Mouse (Mus musculus) forebrain, embryonic 10.5 days (tissue): ENCODE data around the gene Tamm41. TPM values are rescaled to one million over a fixed set of nuclear protein-coding genes. Genes with fewer than 3 reads are reported as not detected.

Source experiments
- DNase-seq: peaks from one replicate; pipeline ENCODE4 v3.0.0-alpha.2; 2017; ENCODE audit warnings: low spot score; ENCODE audit errors: extremely low spot score
- H3K27ac ChIP-seq: fragments of 300-500 bp; sonication (generic); 2 replicates; pipeline ENCODE4 v1.5.1; 2016; ENCODE audit warnings: mild to moderate bottlenecking
- H3K27me3 ChIP-seq: fragments of 300-500 bp; sonication (generic); 2 replicates; pipeline ENCODE4 v1.6.1; 2016; ENCODE audit warnings: mild to moderate bottlenecking; ENCODE audit not compliant: poor library complexity, severe bottlenecking
- H3K36me3 ChIP-seq: fragments of 300-500 bp; sonication (generic); replicated peaks from 2 replicates; pipeline ENCODE4 v1.6.1; 2016; ENCODE audit warnings: mild to moderate bottlenecking, moderate library complexity
- H3K4me1 ChIP-seq: fragments of 300-500 bp; sonication (generic); 2 replicates; pipeline ENCODE4 v1.6.1; 2016
- H3K4me3 ChIP-seq: fragments of 300-500 bp; sonication (generic); 2 replicates; pipeline ENCODE4 v1.5.1; 2016; ENCODE audit warnings: mild to moderate bottlenecking, moderate library complexity
- H3K9me3 ChIP-seq: fragments of 300-500 bp; sonication (generic); 2 replicates; pipeline ENCODE4 v1.6.1; 2016; ENCODE audit warnings: mild to moderate bottlenecking, moderate library complexity
- WGBS: fragments of 180-500 bp; shearing (Covaris S2); methylation state at CpG from one replicate; pipeline ENCODE4 v1.1.7; 2016; 5-methylcytosine and 5-hydroxymethylcytosine counted together
- polyA plus RNA-seq: library from polyadenylated mRNA; unstranded; fragments of >200 nt; fragmentation: Nextera tagmentation; extraction: Ambion mirVana; gene quantifications from 2 replicates; pipeline ENCODE4 v1.2.1, GENCODE M21; 2016

The Tamm41 gene
- polyA plus RNA-seq, 1 experiment from 2014 or later = 104 TPM

DNA sequence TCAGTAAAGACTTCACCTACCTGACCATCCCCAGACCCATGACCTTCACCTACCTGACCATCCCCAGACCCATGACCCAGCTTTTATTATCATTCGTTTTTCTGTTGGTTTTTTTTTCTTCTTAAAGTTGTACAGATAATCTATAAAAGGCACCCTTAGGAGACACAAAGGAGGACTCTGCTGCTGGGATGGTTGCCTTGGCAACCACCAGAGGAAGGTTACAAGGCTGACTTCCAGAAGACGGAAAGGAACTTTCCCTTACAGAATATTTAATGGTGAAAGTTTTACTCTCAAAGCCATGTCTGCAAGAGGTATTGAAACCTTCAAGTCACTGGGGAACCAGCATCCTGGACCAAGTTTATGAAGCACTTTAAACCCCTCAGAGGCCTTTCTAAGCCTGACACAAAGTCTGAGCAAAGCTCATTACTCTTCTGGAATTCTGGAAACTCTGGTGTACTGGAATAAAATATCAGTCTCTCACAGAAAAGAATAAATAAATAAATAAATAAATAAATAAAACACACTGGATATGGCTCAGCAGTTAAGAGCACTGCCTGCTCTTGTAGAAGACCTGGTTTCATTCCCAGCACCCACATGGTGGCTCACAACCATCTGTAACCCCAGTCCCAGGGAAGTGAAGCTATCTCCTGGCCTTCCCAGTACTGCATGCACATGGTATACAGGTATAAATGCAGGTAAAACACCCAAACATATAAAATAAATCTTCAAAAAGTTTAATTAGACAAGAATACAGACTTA, 71.1 kb downstream of the Tamm41 start:
- H3K36me3 ChIP-seq = no peaks in the 10 kb centered on the region
- no peak overlapping the region for H3K27ac ChIP-seq
- H3K9me3 ChIP-seq = no peaks in the 10 kb centered on the region; the same call in 1 of the 2 replicates
- H3K4me3 ChIP-seq = no peak overlapping the region
- peaks cover 40% of the 10 kb centered on the region for H3K4me1 ChIP-seq
- 59% methylated on average over 2 of the region's 2 CpGs for WGBS
- peaks cover 76% of the 10 kb centered on the region for H3K27me3 ChIP-seq
- no peak for DNase-seq

DNA sequence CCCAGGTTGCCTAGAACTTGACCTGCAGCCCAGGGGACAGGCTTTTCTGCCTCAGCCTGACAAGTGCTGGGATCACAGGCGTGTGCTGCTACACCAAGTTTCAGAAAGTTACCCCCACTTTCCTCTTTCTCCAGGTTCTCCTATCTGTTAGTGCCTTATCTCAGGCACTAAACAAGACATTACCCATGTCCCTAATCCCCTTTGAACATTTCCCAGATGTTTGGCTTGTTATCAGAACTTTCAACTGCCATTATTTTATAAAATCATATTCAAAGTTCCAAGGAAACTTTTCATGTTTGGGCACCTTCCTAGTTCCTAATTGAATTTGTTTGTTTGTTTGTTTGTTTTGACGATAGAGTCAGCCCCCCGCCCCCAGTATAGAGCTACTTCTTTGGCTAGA, 71.9 kb downstream of the Tamm41 start:
- H3K4me3 ChIP-seq = no peak overlapping the region
- 84% methylated on average over 3 of the region's 3 CpGs for WGBS
- DNase-seq = no peak
- no peaks in the 10 kb centered on the region for H3K36me3 ChIP-seq
- no peak overlapping the region for H3K27ac ChIP-seq
- H3K4me1 ChIP-seq = peaks cover 37% of the 10 kb centered on the region
- peaks cover 68% of the 10 kb centered on the region for H3K27me3 ChIP-seq
- H3K9me3 ChIP-seq = no peaks in the 10 kb centered on the region; the same call in 1 of the 2 replicates

DNA sequence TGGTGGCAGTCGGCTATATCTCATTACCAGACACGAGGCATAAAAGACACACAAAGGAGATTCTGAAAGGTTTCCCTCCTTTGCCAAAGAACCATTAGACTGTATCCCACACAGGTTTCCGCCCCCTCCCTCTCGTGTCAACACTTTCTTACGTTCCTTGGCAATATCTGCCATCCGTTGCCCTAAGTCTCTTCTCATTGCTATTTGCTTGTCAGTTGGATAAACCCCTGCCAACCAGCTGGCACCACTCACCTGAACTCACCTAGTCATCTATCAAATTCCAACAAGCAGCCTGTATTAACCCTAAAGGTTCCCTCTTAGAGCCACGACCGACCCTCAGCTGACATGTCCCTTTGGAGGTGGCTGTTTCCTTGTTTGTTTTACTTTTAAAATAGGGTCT, 72.3 kb downstream of the Tamm41 start:
- peaks cover 35% of the 10 kb centered on the region for H3K4me1 ChIP-seq
- H3K9me3 ChIP-seq = no peaks in the 10 kb centered on the region
- no peaks in the 10 kb centered on the region for H3K36me3 ChIP-seq
- DNase-seq = no peak
- H3K27ac ChIP-seq = no peak overlapping the region
- 84% methylated on average over 8 of the region's 8 CpGs for WGBS
- H3K4me3 ChIP-seq = no peak overlapping the region
- H3K27me3 ChIP-seq = peaks cover 64% of the 10 kb centered on the region

DNA sequence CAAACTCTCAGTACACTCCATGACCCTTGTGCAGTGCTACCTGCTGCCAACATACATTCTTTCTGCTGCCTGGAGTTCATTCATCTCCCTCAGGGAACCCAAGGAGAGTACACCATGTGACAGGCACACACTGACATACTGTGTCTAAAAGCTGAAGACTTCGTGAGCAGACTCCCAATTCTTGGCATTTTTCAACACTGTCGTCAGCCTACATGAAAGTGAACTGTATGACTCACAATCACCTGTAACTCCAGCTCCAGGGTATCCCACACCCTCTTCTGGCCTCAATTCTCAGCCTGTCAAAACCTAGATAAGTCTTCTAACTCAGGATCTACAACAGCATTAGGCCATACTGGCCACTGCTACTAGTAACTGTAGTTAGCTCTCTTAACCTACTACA, 73.4 kb downstream of the Tamm41 start:
- 86% methylated on average over 2 of the region's 2 CpGs for WGBS
- H3K4me3 ChIP-seq = no peak overlapping the region
- no peaks in the 10 kb centered on the region for H3K36me3 ChIP-seq
- no peak overlapping the region for H3K27ac ChIP-seq
- H3K4me1 ChIP-seq = peaks cover 24% of the 10 kb centered on the region
- H3K9me3 ChIP-seq = no peaks in the 10 kb centered on the region
- H3K27me3 ChIP-seq = peaks cover 52% of the 10 kb centered on the region
- DNase-seq = no peak

DNA sequence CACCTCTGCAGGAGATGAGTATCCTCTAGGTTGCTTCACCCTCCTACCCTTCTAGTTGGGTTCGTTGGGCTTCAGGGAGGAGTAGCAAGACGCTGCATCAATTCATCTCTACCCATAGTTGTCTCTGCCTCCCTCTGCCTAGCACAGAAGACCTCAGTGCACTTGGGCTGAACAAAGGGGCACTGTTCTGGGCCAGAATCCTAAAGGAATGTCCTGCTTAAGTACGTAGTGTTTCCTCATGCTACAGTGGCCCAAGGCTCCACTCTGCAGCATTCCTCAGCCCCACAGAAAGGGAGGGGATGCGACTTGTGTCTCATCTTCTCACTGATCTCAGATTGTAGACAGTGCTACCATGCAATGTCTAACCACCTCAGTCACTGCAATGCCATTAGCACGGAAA, 74.0 kb downstream of the Tamm41 start:
- no peak for DNase-seq
- Histone ChIP-seq H3K36me3 (no peaks in the 10 kb centered on the region), H3K9me3 (no peaks in the 10 kb centered on the region), H3K27me3 (peaks cover 46% of the 10 kb centered on the region), H3K27ac (no peak overlapping the region), H3K4me1 (peaks cover 18% of the 10 kb centered on the region), H3K4me3 (no peak overlapping the region)
- WGBS = 69% methylated on average over 5 of the region's 5 CpGs

DNA sequence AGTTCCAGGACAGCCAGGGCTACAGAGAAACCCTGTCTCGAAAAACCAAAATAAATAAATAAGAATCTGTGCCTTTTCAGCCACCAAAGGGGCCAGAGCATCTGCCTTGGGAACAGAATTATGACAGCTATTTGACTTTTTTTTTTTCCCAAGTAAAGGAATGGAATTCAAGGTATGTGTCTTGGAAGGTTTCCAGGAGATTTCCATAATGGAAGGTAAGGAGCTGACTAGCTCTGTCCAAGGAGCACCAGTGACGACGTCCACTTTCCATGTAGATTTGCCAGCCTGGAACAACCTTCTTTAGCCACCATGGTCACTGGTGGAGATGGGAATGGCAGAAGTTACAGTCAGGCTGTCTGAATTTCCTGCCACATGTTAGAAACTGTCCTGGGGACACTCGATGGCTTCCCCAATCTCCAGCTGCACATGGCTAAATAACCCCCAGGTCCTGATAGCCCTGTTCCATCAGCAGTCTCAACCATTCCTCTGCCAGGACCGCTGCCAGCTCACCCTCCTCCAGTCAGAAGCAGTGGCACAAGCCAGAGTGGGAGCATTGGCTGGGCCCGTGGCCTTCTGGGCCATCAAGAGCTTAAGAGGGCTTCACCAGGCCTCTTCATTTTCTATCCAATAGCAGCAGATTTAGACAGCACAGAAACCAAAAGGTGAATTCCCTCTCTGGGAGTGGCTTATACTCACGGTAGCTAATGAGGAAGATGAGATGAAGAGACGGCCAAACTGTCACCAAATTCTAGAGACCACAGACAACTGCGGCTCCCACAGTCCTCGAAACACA, 76.2 kb downstream of the Tamm41 start:
- no peaks in the 10 kb centered on the region for H3K36me3 ChIP-seq
- no peak overlapping the region for H3K27ac ChIP-seq
- WGBS = 87% methylated on average over 10 of the region's 10 CpGs

DNA sequence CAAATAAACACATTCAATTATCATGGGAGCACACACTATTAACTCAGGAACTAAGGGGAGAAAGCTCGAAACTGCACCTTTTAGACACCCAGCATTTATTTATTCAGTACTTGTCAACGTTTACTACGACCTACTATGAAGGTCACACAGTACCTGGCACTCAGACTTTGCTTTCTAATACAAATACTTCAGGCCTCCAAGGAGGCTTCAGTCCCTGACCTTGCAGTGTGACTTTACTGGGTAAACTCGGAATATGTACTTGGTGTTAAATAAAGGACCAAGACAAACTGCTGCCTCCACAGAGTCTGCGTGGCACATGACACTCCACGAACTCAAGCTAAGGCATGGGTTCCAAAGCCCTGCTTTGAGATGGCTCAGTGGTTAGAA, 78.7 kb downstream of the Tamm41 start:
- 94% methylated on average over 6 of the region's 6 CpGs for WGBS
- no peak for DNase-seq
- H3K4me3 ChIP-seq = no peak overlapping the region
- H3K27ac ChIP-seq = no peak overlapping the region
- H3K9me3 ChIP-seq = no peaks in the 10 kb centered on the region
- peaks cover 2% of the 10 kb centered on the region; the same call in 1 of the 2 replicates for H3K4me1 ChIP-seq
- no peaks in the 10 kb centered on the region for H3K36me3 ChIP-seq
- H3K27me3 ChIP-seq = 0 out of 2 replicates have a peak, but pooled peaks cover under 1% of the 10 kb centered on the region

More for the DNA sequence above, 76.2 kb downstream of the Tamm41 start:
- no peaks in the 10 kb centered on the region for H3K9me3 ChIP-seq
- peaks cover 2% of the 10 kb centered on the region; the same call in 1 of the 2 replicates for H3K4me1 ChIP-seq
- H3K27me3 ChIP-seq = peaks cover 25% of the 10 kb centered on the region
- H3K4me3 ChIP-seq = no peak overlapping the region
- no peak for DNase-seq

DNA sequence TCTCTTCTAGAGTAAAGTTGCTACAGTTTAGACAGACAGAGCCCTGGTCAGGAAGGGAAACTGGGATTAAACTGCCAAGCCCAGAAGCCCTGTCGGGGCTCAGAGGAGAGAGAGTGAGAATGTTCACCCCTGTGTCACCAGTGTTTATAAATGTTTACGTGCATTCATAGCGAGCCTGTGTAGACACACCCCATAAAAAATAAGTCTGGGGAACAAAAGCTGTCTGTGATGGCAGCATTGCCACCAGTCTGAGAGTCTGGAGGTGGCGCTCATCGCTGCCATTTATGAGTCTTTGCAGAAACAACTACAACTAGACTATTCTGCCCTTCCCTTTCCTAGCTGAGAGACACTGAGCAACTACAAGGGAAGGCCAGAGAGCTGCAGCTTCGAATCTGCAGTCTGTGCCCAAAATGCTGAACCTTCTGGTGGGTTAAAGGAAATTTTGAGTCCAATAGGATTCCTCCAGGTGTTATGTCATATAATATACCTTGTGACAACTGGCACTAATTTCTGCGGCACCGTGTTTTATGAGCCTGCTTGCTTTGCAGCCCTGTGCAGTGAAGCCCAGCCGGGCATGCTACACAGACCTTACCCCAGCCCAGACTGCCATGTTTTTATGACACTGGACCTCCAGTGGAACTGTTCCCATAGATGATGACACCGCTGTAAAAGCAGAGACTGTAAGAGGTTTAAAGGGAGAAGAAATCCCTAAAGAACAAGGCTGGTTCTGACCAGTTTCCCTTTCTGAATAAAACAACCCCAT, 79.2 kb downstream of the Tamm41 start:
- H3K27me3 ChIP-seq = no peaks in the 10 kb centered on the region
- no peak overlapping the region for H3K27ac ChIP-seq
- H3K4me1 ChIP-seq = peaks cover under 1% of the 10 kb centered on the region; the same call in 1 of the 2 replicates
- no peak for DNase-seq
- 89% methylated on average over 10 of the region's 10 CpGs for WGBS
- no peaks in the 10 kb centered on the region for H3K9me3 ChIP-seq
- no peaks in the 10 kb centered on the region for H3K36me3 ChIP-seq
- no peak overlapping the region for H3K4me3 ChIP-seq

DNA sequence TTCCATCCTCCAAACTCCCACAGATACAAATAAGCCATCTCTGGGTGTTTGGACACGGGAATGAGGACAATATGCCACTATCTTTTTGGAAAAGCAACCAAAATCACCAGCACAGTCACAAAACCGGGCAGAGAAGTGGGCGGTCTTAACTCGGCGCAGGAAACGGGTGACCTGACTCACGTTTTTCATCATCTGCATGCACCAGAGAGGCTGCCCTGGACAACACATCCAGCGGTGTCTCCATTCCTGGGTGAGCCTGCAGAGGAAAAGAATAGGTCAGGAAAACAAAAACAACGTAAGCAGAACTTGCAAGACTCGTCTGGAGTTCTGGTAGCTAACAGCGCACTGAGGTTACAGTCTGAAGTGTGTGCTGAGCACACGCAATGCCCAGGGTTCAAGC, 79.9 kb downstream of the Tamm41 start:
- H3K9me3 ChIP-seq = no peaks in the 10 kb centered on the region
- peaks cover under 1% of the 10 kb centered on the region; the same call in 1 of the 2 replicates for H3K4me1 ChIP-seq
- no peaks in the 10 kb centered on the region for H3K27me3 ChIP-seq
- no peak for DNase-seq
- WGBS = 78% methylated on average over 12 of the region's 12 CpGs
- no peaks in the 10 kb centered on the region for H3K36me3 ChIP-seq
- H3K4me3 ChIP-seq = no peak overlapping the region
- no peak overlapping the region for H3K27ac ChIP-seq

DNA sequence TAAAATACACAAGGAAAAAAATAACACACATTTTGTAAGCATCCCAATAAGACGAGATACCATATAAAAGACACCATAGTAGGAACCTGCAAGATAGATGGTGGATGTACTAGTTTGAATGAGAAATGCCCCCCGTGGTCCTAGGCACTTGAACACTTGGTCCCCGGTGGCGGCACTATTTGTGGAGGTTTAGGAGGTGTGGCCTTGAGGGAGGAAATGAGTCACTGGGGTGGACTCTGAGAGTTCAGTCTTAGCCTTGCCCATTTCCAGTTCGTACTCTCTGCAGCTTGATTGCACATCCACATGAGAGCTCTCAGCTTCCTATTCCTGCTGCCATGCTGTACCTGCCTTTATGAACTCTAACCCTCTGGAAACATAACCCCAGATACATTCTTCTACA, 83.2 kb downstream of the Tamm41 start:
- 91% methylated on average over 5 of the region's 5 CpGs for WGBS
- no peak for DNase-seq

More for the DNA sequence above, 83.2 kb downstream of the Tamm41 start:
- H3K9me3 ChIP-seq = no peaks in the 10 kb centered on the region
- no peak overlapping the region for H3K27ac ChIP-seq
- peaks cover 9% of the 10 kb centered on the region; the same call in 1 of the 2 replicates for H3K4me1 ChIP-seq
- no peaks in the 10 kb centered on the region for H3K27me3 ChIP-seq
- H3K4me3 ChIP-seq = no peak overlapping the region
- H3K36me3 ChIP-seq = no peaks in the 10 kb centered on the region
